Mouse (Mus musculus) neural tube, embryonic 12.5 days (tissue): ENCODE data around the gene Nae1. TPM values are rescaled to one million over a fixed set of nuclear protein-coding genes. Genes with fewer than 3 reads are reported as not detected.
A peak's percentile ranks its signal among the peaks of the same experiment; 100 is the strongest.

Experiments
- ATAC-seq: fragments of 200-750 bp; cut with Nextera tagmentation; 2 replicates; pipeline ENCODE4 v1.8.0; 2017; ENCODE audit warnings: low read depth, mild to moderate bottlenecking, moderate TSS enrichment, moderate library complexity; ENCODE audit not compliant: low FRiP score
- H3K27ac ChIP-seq: fragments of 300-500 bp; sonication (generic); 2 replicates; pipeline ENCODE4 v1.5.1; 2016
- H3K27me3 ChIP-seq: fragments of 300-500 bp; sonication (generic); replicated peaks from 2 replicates; pipeline ENCODE4 v1.6.1; 2016; ENCODE audit warnings: mild to moderate bottlenecking
- H3K36me3 ChIP-seq: fragments of 300-500 bp; sonication (generic); 2 replicates; pipeline ENCODE4 v1.6.1; 2016; ENCODE audit warnings: mild to moderate bottlenecking
- H3K4me1 ChIP-seq: fragments of 300-500 bp; sonication (generic); 2 replicates; pipeline ENCODE4 v1.6.1; 2016
- H3K4me2 ChIP-seq: fragments of 300-500 bp; sonication (generic); replicated peaks from 2 replicates; pipeline ENCODE4 v1.6.1; 2016; ENCODE audit warnings: mild to moderate bottlenecking
- H3K4me3 ChIP-seq: fragments of 300-500 bp; sonication (generic); 2 replicates; pipeline ENCODE4 v1.5.1; 2016
- H3K9ac ChIP-seq: fragments of 300-500 bp; sonication (generic); 2 replicates; pipeline ENCODE4 v1.6.1; 2016; ENCODE audit warnings: mild to moderate bottlenecking
- H3K9me3 ChIP-seq: fragments of 300-500 bp; sonication (generic); 2 replicates; pipeline ENCODE4 v1.6.1; 2016; ENCODE audit warnings: mild to moderate bottlenecking
- WGBS: fragments of 180-500 bp; shearing (Covaris S2); methylation state at CpG from one replicate; pipeline ENCODE4 v1.1.7; 2016; 5-methylcytosine and 5-hydroxymethylcytosine counted together
- polyA plus RNA-seq: library from polyadenylated mRNA; unstranded; fragments of >200 nt; fragmentation: Nextera tagmentation; extraction: Ambion mirVana; gene quantifications from 2 replicates; pipeline ENCODE4 v1.2.1, GENCODE M21; 2016

Gene Nae1
- polyA plus RNA-seq, 1 experiment from 2014 or later = 124 TPM

- no peak overlapping the region for H3K27ac ChIP-seq
- no peak overlapping the region for H3K9ac ChIP-seq
- no peak for ATAC-seq
- H3K4me1 ChIP-seq = peaks cover 11% of the 10 kb centered on the region
- no peaks in the 10 kb centered on the region for H3K36me3 ChIP-seq
- H3K4me3 ChIP-seq = no peak overlapping the region
- WGBS = 9% methylated on average over 11 of the region's 11 CpGs
- no peak overlapping the region; the same call in 1 of the 2 replicates for H3K4me2 ChIP-seq
- H3K27me3 ChIP-seq = peaks cover 61% of the 10 kb centered on the region
- H3K9me3 ChIP-seq = no peaks in the 10 kb centered on the region
These were observed 7.7 kb upstream of the Nae1 start for GRCm38 (mm10) chr8:104542160-104542559.

- WGBS = 11% methylated on average over 8 of the region's 8 CpGs
- Histone ChIP-seq H3K4me2 (peak overlapping the region; percentile 91), H3K4me1 (peaks cover 11% of the 10 kb centered on the region), H3K27me3 (peaks cover 61% of the 10 kb centered on the region), H3K36me3 (no peaks in the 10 kb centered on the region), H3K4me3 (peak overlapping the region; percentile 43), H3K9me3 (no peaks in the 10 kb centered on the region), H3K27ac (no peak overlapping the region), H3K9ac (no peak overlapping the region)
- ATAC-seq = no peak; the same call in 1 of the 2 replicates
These were observed 7.1 kb upstream of the Nae1 start for GRCm38 (mm10) chr8:104541515-104541880.

GRCm38 (mm10) chr8:104540710-104541514 is 6.5 kb upstream of the Nae1 start:
- Histone ChIP-seq H3K4me2 (peak overlapping the region; percentile 91), H3K9ac (peak overlapping the region; percentile 49), H3K36me3 (no peaks in the 10 kb centered on the region), H3K4me3 (peak overlapping the region; percentile 43), H3K27ac (no peak overlapping the region), H3K4me1 (peaks cover 11% of the 10 kb centered on the region), H3K27me3 (peaks cover 61% of the 10 kb centered on the region), H3K9me3 (no peaks in the 10 kb centered on the region)
- peak; percentile 49 for ATAC-seq
- WGBS = under 1% methylated on average over 76 of the region's 76 CpGs

- ATAC-seq = no peak; the same call in 1 of the 2 replicates
- Histone ChIP-seq H3K9ac (peak overlapping the region; percentile 49; the same call in 1 of the 2 replicates), H3K4me3 (peak overlapping the region; percentile 43; the same call in 1 of the 2 replicates), H3K36me3 (no peaks in the 10 kb centered on the region), H3K4me2 (peak overlapping the region; percentile 91), H3K27me3 (peaks cover 61% of the 10 kb centered on the region), H3K4me1 (peaks cover 11% of the 10 kb centered on the region), H3K27ac (no peak overlapping the region), H3K9me3 (no peaks in the 10 kb centered on the region)
- WGBS = 38% methylated on average over 7 of the region's 7 CpGs
These were observed 5.8 kb upstream of the Nae1 start for GRCm38 (mm10) chr8:104540238-104540637.

GRCm38 (mm10) chr8:104539566-104539965 is 5.1 kb upstream of the Nae1 start:
- no peak overlapping the region for H3K4me3 ChIP-seq
- WGBS = 98% methylated on average over 2 of the region's 2 CpGs
- H3K36me3 ChIP-seq = no peaks in the 10 kb centered on the region
- no peak overlapping the region for H3K9ac ChIP-seq
- no peak overlapping the region for H3K27ac ChIP-seq
- H3K27me3 ChIP-seq = peaks cover 61% of the 10 kb centered on the region
- no peak overlapping the region for H3K4me2 ChIP-seq
- no peaks in the 10 kb centered on the region for H3K9me3 ChIP-seq
- ATAC-seq = no peak
- peaks cover 14% of the 10 kb centered on the region for H3K4me1 ChIP-seq

- 89% methylated on average over 4 of the region's 4 CpGs for WGBS
- no peak overlapping the region for H3K9ac ChIP-seq
- H3K27me3 ChIP-seq = peaks cover 54% of the 10 kb centered on the region
- ATAC-seq = no peak
- H3K4me1 ChIP-seq = peaks cover 14% of the 10 kb centered on the region
- H3K27ac ChIP-seq = no peak overlapping the region
- no peak overlapping the region for H3K4me2 ChIP-seq
- H3K4me3 ChIP-seq = no peak overlapping the region
- H3K36me3 ChIP-seq = no peaks in the 10 kb centered on the region
- H3K9me3 ChIP-seq = no peaks in the 10 kb centered on the region
These were observed 4.5 kb upstream of the Nae1 start for GRCm38 (mm10) chr8:104538896-104539295.

GRCm38 (mm10) chr8:104536028-104536427 is 1.6 kb upstream of the Nae1 start:
- peaks cover 25% of the 10 kb centered on the region for H3K27me3 ChIP-seq
- no peaks in the 10 kb centered on the region for H3K9me3 ChIP-seq
- no peak overlapping the region for H3K9ac ChIP-seq
- H3K4me3 ChIP-seq = no peak overlapping the region
- H3K4me2 ChIP-seq = no peak overlapping the region
- no peak overlapping the region for H3K27ac ChIP-seq
- ATAC-seq = no peak
- 84% methylated on average over 4 of the region's 4 CpGs for WGBS
- H3K36me3 ChIP-seq = 0 out of 2 replicates have a peak, but pooled peaks cover 3% of the 10 kb centered on the region
- peaks cover 21% of the 10 kb centered on the region for H3K4me1 ChIP-seq

GRCm38 (mm10) chr8:104535378-104535777 is 941 bp upstream of the Nae1 start:
- ATAC-seq = no peak
- H3K4me1 ChIP-seq = peaks cover 15% of the 10 kb centered on the region
- H3K4me2 ChIP-seq = peak overlapping the region; percentile 72
- H3K9me3 ChIP-seq = no peaks in the 10 kb centered on the region
- peaks cover 19% of the 10 kb centered on the region for H3K27me3 ChIP-seq
- H3K4me3 ChIP-seq = no peak overlapping the region
- H3K36me3 ChIP-seq = 0 out of 2 replicates have a peak, but pooled peaks cover 3% of the 10 kb centered on the region
- H3K9ac ChIP-seq = no peak overlapping the region
- no peak overlapping the region for H3K27ac ChIP-seq
- WGBS = 35% methylated on average over 7 of the region's 7 CpGs

- WGBS = 14% methylated on average over 9 of the region's 9 CpGs
- peaks cover 15% of the 10 kb centered on the region; the same call in 1 of the 2 replicates for H3K4me1 ChIP-seq
- H3K9me3 ChIP-seq = no peaks in the 10 kb centered on the region
- peaks cover 9% of the 10 kb centered on the region for H3K36me3 ChIP-seq
- peaks cover 13% of the 10 kb centered on the region for H3K27me3 ChIP-seq
- peak overlapping the region; percentile 72 for H3K4me2 ChIP-seq
- peak overlapping the region; percentile 86 for H3K4me3 ChIP-seq
- no peak overlapping the region for H3K9ac ChIP-seq
- H3K27ac ChIP-seq = no peak overlapping the region
- peak; percentile 61 for ATAC-seq
These were observed 323 bp upstream of the Nae1 start for GRCm38 (mm10) chr8:104534779-104535141.

GRCm38 (mm10) chr8:104533551-104533950 is 886 bp downstream of the Nae1 start:
- H3K4me3 ChIP-seq = peak overlapping the region; percentile 86
- peak overlapping the region; percentile 72 for H3K4me2 ChIP-seq
- H3K27me3 ChIP-seq = peaks cover under 1% of the 10 kb centered on the region; the same call in 1 of the 2 replicates
- WGBS = 23% methylated on average over 7 of the region's 7 CpGs
- H3K36me3 ChIP-seq = peaks cover 16% of the 10 kb centered on the region
- no peak overlapping the region for H3K27ac ChIP-seq
- ATAC-seq = peak; percentile 30; the same call in 1 of the 2 replicates
- H3K4me1 ChIP-seq = peaks cover 15% of the 10 kb centered on the region; the same call in 1 of the 2 replicates
- peak overlapping the region; percentile 89 for H3K9ac ChIP-seq
- H3K9me3 ChIP-seq = no peaks in the 10 kb centered on the region

- no peak overlapping the region for H3K27ac ChIP-seq
- H3K36me3 ChIP-seq = peaks cover 32% of the 10 kb centered on the region
- H3K9me3 ChIP-seq = no peaks in the 10 kb centered on the region
- no peak overlapping the region for H3K4me2 ChIP-seq
- no peak overlapping the region for H3K9ac ChIP-seq
- peaks cover 12% of the 10 kb centered on the region; the same call in 1 of the 2 replicates for H3K4me1 ChIP-seq
- no peak overlapping the region for H3K4me3 ChIP-seq
- no peaks in the 10 kb centered on the region for H3K27me3 ChIP-seq
- WGBS = 96% methylated on average over 6 of the region's 6 CpGs
- ATAC-seq = no peak
These were observed 4.8 kb downstream of the Nae1 start for GRCm38 (mm10) chr8:104529671-104530070.

GRCm38 (mm10) chr8:104517872-104518271 is 16.6 kb downstream of the Nae1 start:
- no peak for ATAC-seq
- H3K36me3 ChIP-seq = peaks cover 52% of the 10 kb centered on the region
- H3K4me2 ChIP-seq = no peak overlapping the region
- 93% methylated on average over 5 of the region's 5 CpGs for WGBS
- H3K4me3 ChIP-seq = no peak overlapping the region
- no peak overlapping the region for H3K27ac ChIP-seq
- no peaks in the 10 kb centered on the region for H3K9me3 ChIP-seq
- no peaks in the 10 kb centered on the region for H3K27me3 ChIP-seq
- no peaks in the 10 kb centered on the region for H3K4me1 ChIP-seq
- H3K9ac ChIP-seq = no peak overlapping the region
